Mouse (Mus musculus) heart, embryonic 10.5 days (tissue): ENCODE measurements around the gene Tomm40. TPM values are rescaled to one million over a fixed set of nuclear protein-coding genes. Genes with fewer than 3 reads are reported as not detected.

Experiments used
- DNase-seq: peaks from one replicate; pipeline ENCODE4 v3.0.0-alpha.2; 2017; ENCODE audit warnings: low spot score
- H3K27ac ChIP-seq: fragments of 300-500 bp; sonication (generic); 2 replicates; pipeline ENCODE4 v1.5.1; 2016; ENCODE audit warnings: mild to moderate bottlenecking
- H3K27me3 ChIP-seq: fragments of 300-500 bp; sonication (generic); 2 replicates; pipeline ENCODE4 v1.6.1; 2016; ENCODE audit warnings: mild to moderate bottlenecking; ENCODE audit not compliant: poor library complexity, insufficient read depth, severe bottlenecking
- H3K36me3 ChIP-seq: fragments of 300-500 bp; sonication (generic); 2 replicates; pipeline ENCODE4 v1.6.1; 2016; ENCODE audit warnings: mild to moderate bottlenecking, moderate library complexity
- H3K4me1 ChIP-seq: fragments of 300-500 bp; sonication (generic); 2 replicates; pipeline ENCODE4 v1.6.1; 2016; ENCODE audit warnings: mild to moderate bottlenecking
- H3K4me3 ChIP-seq: fragments of 300-500 bp; sonication (generic); 2 replicates; pipeline ENCODE4 v1.5.1; 2016; ENCODE audit warnings: mild to moderate bottlenecking, moderate library complexity
- H3K9me3 ChIP-seq: fragments of 300-500 bp; sonication (generic); 2 replicates; pipeline ENCODE4 v1.6.1; 2016; ENCODE audit warnings: mild to moderate bottlenecking, moderate library complexity
- WGBS: fragments of 180-500 bp; shearing (Covaris S2); methylation state at CpG from one replicate; pipeline ENCODE4 v1.1.7; 2016; 5-methylcytosine and 5-hydroxymethylcytosine counted together
- polyA plus RNA-seq: library from polyadenylated mRNA; unstranded; fragments of >200 nt; fragmentation: Nextera tagmentation; extraction: Ambion mirVana; gene quantifications from 2 replicates; pipeline ENCODE4 v1.2.1, GENCODE M21; 2016

The Tomm40 gene
- polyA plus RNA-seq, 1 experiment from 2014 or later = 260 TPM

- DNase-seq = no peak
- H3K36me3 ChIP-seq = peaks cover 71% of the 10 kb centered on the region
- no peaks in the 10 kb centered on the region for H3K27me3 ChIP-seq
- H3K27ac ChIP-seq = no peak overlapping the region
- peaks cover 44% of the 10 kb centered on the region for H3K4me1 ChIP-seq
- no peaks in the 10 kb centered on the region for H3K9me3 ChIP-seq
- no peak overlapping the region for H3K4me3 ChIP-seq
- 82% methylated on average over 11 of the region's 11 CpGs for WGBS
Measured at GRCm38 (mm10) chr7:19740269-19740668, 25.0 kb upstream of the Tomm40 start.

DNA sequence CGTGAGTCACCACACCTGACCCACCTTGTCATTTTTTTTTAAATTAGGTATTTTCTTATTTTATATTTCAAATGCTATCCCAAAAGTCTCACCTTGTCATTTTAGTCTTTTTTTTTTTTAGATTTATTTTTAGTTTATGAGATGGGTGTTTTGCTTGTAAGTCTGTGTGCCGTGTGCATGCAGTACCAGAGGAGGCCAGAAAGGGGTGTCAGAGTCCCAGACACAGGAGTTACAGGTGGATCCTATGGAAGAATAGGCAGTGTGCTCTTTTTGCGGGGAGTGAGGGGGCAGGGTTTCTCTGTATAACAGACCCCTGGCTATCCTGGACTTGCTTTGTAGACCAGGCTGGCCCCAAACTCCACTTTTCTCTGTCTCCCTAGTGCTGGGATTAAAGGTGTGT is 23.5 kb upstream of the Tomm40 start:
- Histone ChIP-seq H3K36me3 (peaks cover 84% of the 10 kb centered on the region), H3K27me3 (no peaks in the 10 kb centered on the region), H3K27ac (no peak overlapping the region), H3K4me3 (no peak overlapping the region), H3K4me1 (peaks cover 29% of the 10 kb centered on the region), H3K9me3 (no peaks in the 10 kb centered on the region)
- no peak for DNase-seq
- 90% methylated on average over 3 of the region's 3 CpGs for WGBS

- Histone ChIP-seq H3K27ac (peak overlapping the region; percentile 42), H3K27me3 (no peaks in the 10 kb centered on the region), H3K4me1 (peaks cover 11% of the 10 kb centered on the region), H3K36me3 (peaks cover 91% of the 10 kb centered on the region), H3K4me3 (no peak overlapping the region), H3K9me3 (no peaks in the 10 kb centered on the region)
- WGBS = 86% methylated on average over 16 of the region's 16 CpGs
- DNase-seq = peak; percentile 87
Measured at GRCm38 (mm10) chr7:19736389-19737057, 21.3 kb upstream of the Tomm40 start.

DNA sequence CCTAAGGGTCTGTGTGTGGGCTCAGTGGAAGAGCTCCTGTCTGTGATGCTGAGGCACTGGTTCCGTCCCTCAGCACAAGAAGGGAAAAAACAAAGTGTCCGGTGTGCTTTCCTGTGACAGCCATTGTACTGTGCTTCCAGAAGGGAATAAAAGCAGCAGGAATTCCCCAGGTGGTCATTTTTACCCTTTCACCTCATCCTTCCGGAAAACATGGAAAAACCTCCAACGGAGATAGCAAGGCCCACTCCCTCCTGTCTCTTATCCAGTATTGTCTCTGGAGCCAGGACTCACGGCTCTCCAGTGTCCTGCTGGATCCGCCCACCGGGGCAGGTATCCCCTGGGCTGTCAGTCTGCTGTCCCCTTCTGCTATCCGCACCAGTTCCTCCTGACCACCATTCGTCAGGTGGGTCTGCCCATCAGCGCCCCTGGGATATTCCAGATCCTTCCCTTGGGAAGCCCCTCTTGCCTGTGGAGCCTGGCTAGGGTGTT is 19.0 kb upstream of the Tomm40 start:
- Histone ChIP-seq H3K4me1 (no peaks in the 10 kb centered on the region), H3K27ac (no peak overlapping the region), H3K4me3 (no peak overlapping the region), H3K27me3 (no peaks in the 10 kb centered on the region), H3K36me3 (peaks cover 93% of the 10 kb centered on the region), H3K9me3 (no peaks in the 10 kb centered on the region)
- DNase-seq = no peak
- 86% methylated on average over 10 of the region's 10 CpGs for WGBS

- H3K36me3 ChIP-seq = peaks cover 98% of the 10 kb centered on the region
- DNase-seq = no peak
Measured at GRCm38 (mm10) chr7:19726541-19726940, 11.3 kb upstream of the Tomm40 start.

DNA sequence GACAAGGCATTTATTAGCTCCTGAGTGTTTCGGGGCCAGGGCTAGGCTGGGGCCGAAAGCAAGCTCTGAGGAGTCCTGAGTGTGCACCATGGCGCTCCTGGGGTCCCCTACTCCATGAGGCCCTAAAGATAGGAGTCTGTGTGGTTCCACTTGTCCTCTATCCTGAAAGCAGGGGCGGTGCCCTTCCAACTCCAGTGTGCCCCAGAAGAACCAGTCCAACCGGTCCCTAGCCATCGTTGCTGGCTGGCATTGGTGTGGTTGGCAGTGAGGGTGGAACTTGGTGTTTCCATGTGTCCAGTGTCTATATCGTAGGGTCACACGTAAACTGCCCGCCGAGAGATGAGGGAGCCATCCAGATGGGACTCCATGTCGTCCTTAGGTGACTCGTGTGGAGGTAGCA is 8.9 kb upstream of the Tomm40 start:
- no peak overlapping the region for H3K4me3 ChIP-seq
- peaks cover 8% of the 10 kb centered on the region; the same call in 1 of the 2 replicates for H3K4me1 ChIP-seq
- no peak for DNase-seq
- H3K27me3 ChIP-seq = no peaks in the 10 kb centered on the region
- H3K9me3 ChIP-seq = peaks cover 10% of the 10 kb centered on the region
- peaks cover 98% of the 10 kb centered on the region for H3K36me3 ChIP-seq
- 95% methylated on average over 12 of the region's 12 CpGs for WGBS
- H3K27ac ChIP-seq = no peak overlapping the region; the same call in 1 of the 2 replicates

More at GRCm38 (mm10) chr7:19726541-19726940, 11.3 kb upstream of the Tomm40 start:
- peaks cover 8% of the 10 kb centered on the region; the same call in 1 of the 2 replicates for H3K4me1 ChIP-seq
- H3K9me3 ChIP-seq = no peaks in the 10 kb centered on the region
- WGBS = 77% methylated on average over 4 of the region's 4 CpGs
- no peak overlapping the region for H3K4me3 ChIP-seq
- H3K27ac ChIP-seq = no peak overlapping the region
- no peaks in the 10 kb centered on the region for H3K27me3 ChIP-seq

DNA sequence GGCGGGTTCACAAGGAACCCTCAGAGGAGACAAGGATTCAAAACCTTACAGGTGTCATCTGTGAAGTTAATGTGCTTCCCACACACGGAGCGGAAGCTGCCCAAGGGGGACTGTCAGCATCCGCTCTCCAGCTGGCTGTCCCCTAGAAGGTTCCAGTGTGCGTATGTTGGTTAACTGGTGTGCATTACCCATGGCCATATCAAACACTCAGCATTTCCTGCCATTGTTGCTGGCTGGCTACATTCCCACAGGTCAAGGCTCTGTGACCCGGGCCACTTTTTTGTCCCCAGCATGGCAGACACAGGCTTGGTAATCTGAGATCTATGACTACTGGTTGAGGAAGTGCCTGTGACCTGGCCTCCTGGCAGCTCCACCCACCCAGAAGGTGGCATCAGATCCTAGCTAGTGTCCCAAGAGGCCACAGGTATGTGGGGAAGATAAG is 7.5 kb upstream of the Tomm40 start:
- Histone ChIP-seq H3K4me3 (no peak overlapping the region), H3K9me3 (peaks cover 10% of the 10 kb centered on the region), H3K27ac (peak overlapping the region; percentile 56; the same call in 1 of the 2 replicates), H3K36me3 (peaks cover 92% of the 10 kb centered on the region), H3K27me3 (no peaks in the 10 kb centered on the region), H3K4me1 (peaks cover 8% of the 10 kb centered on the region; the same call in 1 of the 2 replicates)
- peak; percentile 72 for DNase-seq
- 72% methylated on average over 6 of the region's 6 CpGs for WGBS

DNA sequence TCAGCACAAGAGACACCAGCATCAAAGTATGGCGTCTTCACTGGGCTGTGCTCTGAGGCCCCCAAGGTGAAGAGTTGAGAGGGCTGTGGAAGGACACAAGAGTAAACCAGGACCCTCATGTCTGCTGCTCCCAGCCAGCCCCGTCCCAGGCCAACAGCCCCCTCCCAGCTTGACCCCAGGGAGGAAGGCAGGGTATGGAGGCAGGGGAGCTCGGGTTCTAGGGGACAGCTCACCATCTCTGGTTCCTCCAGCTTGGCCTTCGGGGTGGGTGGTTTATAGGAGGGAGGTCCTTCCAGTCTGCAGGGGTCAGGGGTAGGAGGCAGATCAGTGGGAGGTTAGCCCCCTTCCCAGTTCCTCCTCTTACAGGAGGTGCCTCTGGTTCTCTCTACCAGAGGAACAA is 4.0 kb upstream of the Tomm40 start:
- Histone ChIP-seq H3K4me1 (peaks cover 18% of the 10 kb centered on the region), H3K27me3 (no peaks in the 10 kb centered on the region), H3K4me3 (no peak overlapping the region), H3K36me3 (peaks cover 68% of the 10 kb centered on the region), H3K27ac (no peak overlapping the region), H3K9me3 (peaks cover 10% of the 10 kb centered on the region)
- 93% methylated on average over 4 of the region's 4 CpGs for WGBS
- DNase-seq = no peak

DNA sequence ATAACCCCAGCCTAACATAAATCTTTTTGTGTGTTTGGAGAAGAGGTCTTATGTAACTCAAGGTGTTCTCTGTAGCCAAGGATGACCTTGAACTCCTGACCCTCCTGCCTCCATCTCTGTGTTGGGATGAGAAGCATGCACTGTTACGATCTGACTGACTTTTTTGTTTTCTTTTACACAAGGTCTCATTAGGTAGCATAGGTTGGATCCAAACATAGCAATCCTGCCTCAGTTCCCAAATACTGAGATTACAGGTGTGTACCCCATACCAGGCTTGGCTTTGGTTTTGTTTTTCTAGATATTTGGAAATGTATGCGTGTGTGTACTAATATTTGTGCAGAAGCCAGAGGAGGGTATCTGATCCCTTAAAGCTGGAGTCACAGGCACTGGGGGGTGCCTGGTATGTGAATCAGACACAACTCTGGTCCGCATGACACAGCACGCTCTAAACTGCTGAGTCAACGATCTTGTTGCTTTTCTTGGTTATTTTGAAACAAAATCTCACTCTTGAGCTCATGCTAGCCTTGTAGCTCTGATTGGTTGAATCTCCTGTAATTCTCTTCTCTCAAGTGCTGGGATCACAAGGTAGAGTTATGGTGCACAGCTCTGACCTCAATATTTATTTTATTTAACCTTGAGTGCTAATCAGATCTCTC is 3.2 kb upstream of the Tomm40 start:
- DNase-seq = no peak
- Histone ChIP-seq H3K4me3 (no peak overlapping the region), H3K27me3 (no peaks in the 10 kb centered on the region), H3K27ac (no peak overlapping the region), H3K36me3 (peaks cover 65% of the 10 kb centered on the region), H3K9me3 (peaks cover 10% of the 10 kb centered on the region), H3K4me1 (peaks cover 21% of the 10 kb centered on the region)
- 91% methylated on average over 5 of the region's 5 CpGs for WGBS

GRCm38 (mm10) chr7:19717346-19717745 is 2.1 kb upstream of the Tomm40 start:
- Histone ChIP-seq H3K4me1 (peaks cover 21% of the 10 kb centered on the region), H3K4me3 (no peak overlapping the region), H3K9me3 (peaks cover 10% of the 10 kb centered on the region), H3K36me3 (peaks cover 64% of the 10 kb centered on the region), H3K27ac (no peak overlapping the region), H3K27me3 (no peaks in the 10 kb centered on the region)
- no peak for DNase-seq
- 88% methylated on average over 4 of the region's 4 CpGs for WGBS

GRCm38 (mm10) chr7:19716822-19717221 is 1.6 kb upstream of the Tomm40 start:
- Histone ChIP-seq H3K36me3 (peaks cover 66% of the 10 kb centered on the region), H3K27me3 (no peaks in the 10 kb centered on the region), H3K4me1 (peaks cover 21% of the 10 kb centered on the region), H3K9me3 (peaks cover 10% of the 10 kb centered on the region), H3K4me3 (peak overlapping the region; percentile 100), H3K27ac (peak overlapping the region; percentile 79)
- 74% methylated on average over 2 of the region's 2 CpGs for WGBS
- DNase-seq = no peak

- H3K36me3 ChIP-seq = peaks cover 66% of the 10 kb centered on the region
- H3K27me3 ChIP-seq = no peaks in the 10 kb centered on the region
- peaks cover 8% of the 10 kb centered on the region for H3K9me3 ChIP-seq
- WGBS = 6% methylated on average over 18 of the region's 18 CpGs
- no peak for DNase-seq
- H3K27ac ChIP-seq = peak overlapping the region; percentile 79
- H3K4me3 ChIP-seq = peak overlapping the region; percentile 100
- H3K4me1 ChIP-seq = peaks cover 21% of the 10 kb centered on the region
Measured at GRCm38 (mm10) chr7:19716055-19716682, 931 bp upstream of the Tomm40 start.

DNA sequence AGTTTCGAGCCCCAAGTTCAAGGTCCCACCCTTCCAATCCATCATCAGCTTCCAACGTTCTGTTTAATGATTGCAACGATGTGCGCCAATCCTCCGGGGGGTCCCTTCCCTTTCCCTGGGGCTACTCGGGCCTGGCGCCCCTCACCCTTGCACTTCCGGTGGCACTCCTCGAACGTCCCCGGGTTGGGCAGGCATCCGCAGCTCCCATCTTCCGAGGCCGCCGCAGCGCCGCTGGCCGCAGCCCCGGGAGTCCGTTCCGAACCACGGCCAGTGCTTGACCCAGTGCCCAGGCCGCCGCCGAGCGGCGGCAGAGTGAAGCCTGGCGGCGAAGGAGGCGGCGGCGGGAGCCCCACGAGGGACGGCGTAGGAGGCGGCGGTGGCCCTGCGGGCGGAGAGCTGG is 402 bp downstream of the Tomm40 start:
- H3K36me3 ChIP-seq = peaks cover 65% of the 10 kb centered on the region
- no peaks in the 10 kb centered on the region for H3K27me3 ChIP-seq
- under 1% methylated on average over 39 of the region's 39 CpGs for WGBS
- no peaks in the 10 kb centered on the region for H3K9me3 ChIP-seq
- H3K4me1 ChIP-seq = peaks cover 21% of the 10 kb centered on the region
- peak overlapping the region; percentile 96 for H3K27ac ChIP-seq
- peak; percentile 79 for DNase-seq
- H3K4me3 ChIP-seq = peak overlapping the region; percentile 100
